In genomic region chr2:21693128-21693527, GRCm38 (mm10) we compare ENCODE assay signal across 20 mouse cellular contexts.
DNase-seq lines count a peak whose midpoint lies in the region; ATAC-seq and TF ChIP-seq lines count a peak whose summit lies in the region.
"Had no signal": no experiment of that assay in that cellular context is flagged by ENCODE, and none has a peak within 500 bp of the region (broad histone marks: within the 10 kb centered on the region; RNA-seq: fewer than 3 reads in every experiment).

No protein-coding gene starts in this region.

- no peak for TF ChIP-seq CTCF in left cerebral cortex, adult 2 months (IDR thresholded peaks at IDR 0.05)

- peak; percentile 89 for ATAC-seq in frontal cortex, adult (ENCODE audit: low TSS enrichment)
- ATAC-seq: activated CD4-positive, CD25-positive, alpha-beta regulatory T cell, adult 4 months; CD4-positive, CD25-positive, alpha-beta regulatory T cell, adult 4 months; Patski had no signal

- peak overlapping the region; percentile 36; the same call in 1 of the 2 replicates for H3K27ac ChIP-seq in left cerebral cortex, adult 2 months

- DNase-seq in frontal cortex, postnatal 36 days (ENCODE audit: low spot score in 2 of 2), result no peak
- DNase-seq in left cerebral cortex, adult 2 months (ENCODE audit: extremely low spot score in 1 of 2, low spot score in 2 of 2), result no peak
- DNase-seq in left cerebral cortex, postnatal 36 days (ENCODE audit: low spot score in 2 of 2), result no peak
- DNase-seq in brain, adult 2 months (ENCODE audit: low read depth, low spot score), result peak; percentile 65
- DNase-seq in urinary bladder, postnatal 36 days (ENCODE audit: low spot score in 2 of 2), result no peak
- DNase-seq: adrenal gland, adult 2 months; adrenal gland, adult 8-10 months; adrenal gland, postnatal 10 days; adrenal gland, postnatal 14 days; adrenal gland, postnatal 25 days; adrenal gland, postnatal 36 days; B cell, adult 2 months; cerebellum, adult 11 months; cerebellum, adult 11-12 months; cerebellum, adult 18-20 months; cerebellum, adult 2 months had no signal

- intact Hi-C loops in left cerebral cortex, adult 2 months (cut with DNase I), result no loop called here
- intact Hi-C loops in left cerebral cortex, postnatal 36 days (cut with DNase I), result no loop called here

- no peak overlapping the region for H3K4me3 ChIP-seq in left cerebral cortex, adult 2 months
